Mouse (Mus musculus) megakaryocyte-erythroid progenitor cell, adult 5-6 weeks (primary cell): ENCODE measurements around the gene Calm3. TPM values are rescaled to one million over a fixed set of nuclear protein-coding genes. Genes with fewer than 3 reads are reported as not detected.

ENCODE experiments used
- ATAC-seq: replicated peaks from 2 replicates; pipeline ENCODE4 v1.8.0; 2016; ENCODE audit warnings: mild to moderate bottlenecking, inconsistent platforms; ENCODE audit not compliant: severe bottlenecking, poor library complexity, low FRiP score, low TSS enrichment
- total RNA-seq, 2 experiments: library from RNA; stranded (forward) in 1 of 2; stranded (reverse) in 1 of 2; fragments of 200-1000, 215-1000 nt in 1 of 2; fragments of >200 nt in 1 of 2; fragmentation: Nextera tagmentation in 1 of 2; gene quantifications; 2 replicates each; pipeline ENCODE4 v1.2.3; 2014 to 2017

The Calm3 gene
- total RNA-seq, 2 experiments from 2014 or later, result 291 to 512 TPM

DNA sequence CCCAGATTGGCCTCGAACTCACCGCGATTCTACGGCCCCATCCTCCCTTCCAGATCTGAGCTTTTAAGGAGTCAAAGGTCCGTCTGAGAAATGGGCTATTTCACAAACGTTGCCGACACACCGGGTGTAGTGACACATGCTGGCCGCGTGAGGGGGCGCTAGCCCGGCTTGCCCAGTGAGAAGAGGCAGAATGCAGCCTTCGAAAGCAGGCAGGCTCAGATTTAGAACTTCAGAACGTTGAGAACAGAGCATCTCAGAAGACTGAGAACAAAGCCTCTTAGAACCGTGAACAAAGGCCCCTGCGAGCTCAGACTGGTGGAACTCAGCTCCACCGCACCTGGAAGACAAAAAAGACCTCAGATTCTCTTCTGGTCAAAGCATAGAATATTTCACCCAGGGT, 49.7 kb downstream of the Calm3 start:
- peak; percentile 64 for ATAC-seq

DNA sequence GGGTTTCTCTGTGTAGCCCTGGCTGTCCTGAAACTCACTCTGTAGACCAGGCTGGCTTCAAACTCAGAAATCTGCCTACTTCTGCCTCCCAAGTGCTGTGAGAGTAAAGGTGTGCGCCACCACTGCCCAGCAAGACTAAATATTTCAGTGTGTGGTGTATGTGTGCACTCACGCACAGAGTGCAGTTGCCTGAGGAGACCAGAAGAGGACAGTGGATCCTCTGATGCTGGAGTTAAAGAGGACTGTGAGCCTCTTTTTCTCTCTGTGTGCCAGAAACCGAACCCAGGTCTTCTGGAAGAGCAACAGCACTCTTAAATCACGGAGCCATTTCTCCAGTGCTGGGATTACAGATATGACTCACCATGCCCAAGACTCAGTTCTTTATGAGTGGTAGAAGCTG, 50.5 kb downstream of the Calm3 start:
- no peak for ATAC-seq

DNA sequence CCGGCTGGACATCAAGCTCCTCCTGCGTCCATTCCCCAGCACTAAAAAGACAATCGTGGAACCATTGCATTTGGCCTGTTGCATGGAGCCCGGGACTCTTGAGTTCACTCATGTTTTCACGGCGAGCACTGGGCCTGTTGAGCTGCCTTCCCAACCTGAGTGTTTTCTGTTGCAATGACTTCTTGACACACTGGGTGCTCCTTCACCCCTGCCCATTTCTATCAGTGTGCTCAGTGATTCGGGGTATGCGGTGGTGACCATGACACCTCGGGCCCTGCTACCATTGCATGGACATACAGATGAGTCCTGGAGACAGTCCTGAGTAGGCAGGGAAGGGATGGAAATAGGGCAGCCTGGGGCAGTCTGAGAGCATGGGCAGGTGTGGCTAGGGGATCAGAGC, 51.4 kb downstream of the Calm3 start:
- no peak for ATAC-seq

DNA sequence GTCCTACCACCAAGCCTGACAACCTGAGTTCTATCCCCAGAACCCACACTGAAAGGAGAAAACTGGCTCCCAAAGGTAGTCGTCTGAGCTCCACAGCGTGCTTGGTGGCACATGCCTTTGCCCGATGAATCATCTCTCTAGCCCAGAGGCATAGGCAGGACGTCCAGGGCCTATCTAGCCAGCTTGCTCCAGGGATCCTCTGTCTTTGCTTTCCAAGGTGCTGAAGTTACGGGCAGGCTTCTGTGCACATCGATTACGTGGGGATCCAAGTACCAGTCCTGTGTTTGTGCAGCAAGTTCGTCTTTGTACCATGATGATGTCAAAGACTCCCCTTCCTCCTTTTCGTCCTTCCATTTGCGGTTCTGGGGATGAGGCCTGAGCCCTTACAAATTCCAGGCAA, 52.3 kb downstream of the Calm3 start:
- no peak for ATAC-seq

DNA sequence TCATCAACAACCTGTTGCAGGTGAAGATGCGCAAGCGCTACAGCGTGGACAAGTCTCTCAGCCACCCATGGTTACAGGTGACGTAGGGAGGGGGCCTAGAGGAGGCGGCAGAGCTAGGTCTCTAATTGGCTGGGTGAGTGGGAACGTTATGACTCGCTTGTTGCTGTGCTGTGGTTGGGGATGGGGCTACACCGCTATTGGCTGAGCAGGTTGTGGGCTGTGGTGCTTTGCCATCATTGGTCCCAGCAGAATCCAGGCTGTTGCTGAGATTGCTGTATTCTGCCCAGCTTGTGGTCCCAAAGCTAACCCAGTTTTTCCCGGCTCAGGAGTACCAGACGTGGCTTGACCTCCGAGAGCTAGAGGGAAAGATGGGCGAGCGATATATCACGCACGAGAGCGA, 54.4 kb downstream of the Calm3 start:
- ATAC-seq, result no peak

DNA sequence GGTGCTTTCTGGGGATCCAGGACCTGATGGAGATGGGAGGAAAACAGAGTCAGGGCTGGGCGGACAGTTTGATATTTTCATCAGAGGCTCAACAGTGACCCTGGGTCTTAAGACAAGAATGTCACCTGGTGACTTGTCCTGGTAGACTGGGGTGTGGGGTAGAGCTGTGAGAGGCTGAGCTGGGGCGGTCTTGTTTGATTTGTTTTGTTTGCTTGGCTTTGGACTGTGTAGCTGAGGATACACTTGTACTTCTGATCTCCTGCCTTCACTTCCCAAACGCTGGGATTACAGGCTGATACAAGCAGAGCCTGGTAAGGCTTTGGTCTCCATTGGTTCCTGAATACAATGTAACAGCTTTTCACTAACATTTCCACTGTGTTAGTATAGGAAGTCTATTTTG, 56.4 kb downstream of the Calm3 start:
- ATAC-seq, result no peak

Other genes starting within 250 kb of the Calm3 start
- gene Ceacam15, start 248.4 kb downstream of the Calm3 start, total RNA-seq (2014; fragmentation: Nextera tagmentation), result not detected in 2 replicates
- not detected in 2 replicates for gene Ceacam15, start 248.4 kb downstream of the Calm3 start, total RNA-seq (2017)
- gene Ceacam9, start 202.2 kb downstream of the Calm3 start, total RNA-seq (2014; fragmentation: Nextera tagmentation), result not detected in 2 replicates
- gene Ceacam9, start 202.2 kb downstream of the Calm3 start, total RNA-seq (2017), result not detected in 2 replicates
- gene Ap2s1, start 185.7 kb downstream of the Calm3 start, total RNA-seq (2014; fragmentation: Nextera tagmentation), result 138 and 161 TPM in 2 replicates
- 55.7 and 62.9 TPM in 2 replicates for gene Ap2s1, start 185.7 kb downstream of the Calm3 start, total RNA-seq (2017)
- 102 and 107 TPM in 2 replicates for gene Slc1a5, start 142.8 kb downstream of the Calm3 start, total RNA-seq (2014; fragmentation: Nextera tagmentation)
- gene Slc1a5, start 142.8 kb downstream of the Calm3 start, total RNA-seq (2017), result 31.8 and 36.1 TPM in 2 replicates
- gene Strn4, start 108.2 kb downstream of the Calm3 start, total RNA-seq (2014; fragmentation: Nextera tagmentation), result 62.0 and 66.6 TPM in 2 replicates
- gene Strn4, start 108.2 kb downstream of the Calm3 start, total RNA-seq (2017), result 63.9 and 71.1 TPM in 2 replicates
- gene Fkrp, start 107.4 kb downstream of the Calm3 start, total RNA-seq (2014; fragmentation: Nextera tagmentation), result 14.4 and 21.5 TPM in 2 replicates
- 8.9 and 15.8 TPM in 2 replicates for gene Fkrp, start 107.4 kb downstream of the Calm3 start, total RNA-seq (2017)
- gene Prkd2, start 81.2 kb downstream of the Calm3 start, total RNA-seq (2014; fragmentation: Nextera tagmentation), result 14.2 and 19.8 TPM in 2 replicates
- 5.2 and 14.9 TPM in 2 replicates for gene Prkd2, start 81.2 kb downstream of the Calm3 start, total RNA-seq (2017)
- gene Dact3, start 48.8 kb downstream of the Calm3 start, total RNA-seq (2014; fragmentation: Nextera tagmentation), result 0.27 TPM in 1 of 2 replicates, not detected in the other
- 0.75 TPM in 1 of 2 replicates, not detected in the other for gene Dact3, start 48.8 kb downstream of the Calm3 start, total RNA-seq (2017)
- gene Gng8, start 32.3 kb downstream of the Calm3 start, total RNA-seq (2014; fragmentation: Nextera tagmentation), result not detected in 2 replicates
- gene Gng8, start 32.3 kb downstream of the Calm3 start, total RNA-seq (2017), result 2.6 TPM in 1 of 2 replicates, not detected in the other
- not detected in 2 replicates for gene Ptgir, start 17.6 kb downstream of the Calm3 start, total RNA-seq (2014; fragmentation: Nextera tagmentation)
- gene Ptgir, start 17.6 kb downstream of the Calm3 start, total RNA-seq (2017), result not detected in 2 replicates
- not detected in 2 replicates for gene Pnmal2, start 20.6 kb upstream of the Calm3 start, total RNA-seq (2014; fragmentation: Nextera tagmentation)
- gene Pnmal2, start 20.6 kb upstream of the Calm3 start, total RNA-seq (2017), result not detected in 2 replicates
- gene Pnmal1, start 35.6 kb upstream of the Calm3 start, total RNA-seq (2014; fragmentation: Nextera tagmentation), result not detected in 2 replicates
- gene Pnmal1, start 35.6 kb upstream of the Calm3 start, total RNA-seq (2017), result not detected in 2 replicates
- 0.28 and 0.35 TPM in 2 replicates for gene Gm42372, start 59.0 kb upstream of the Calm3 start, total RNA-seq (2014; fragmentation: Nextera tagmentation)
- not detected in 2 replicates for gene Gm42372, start 59.0 kb upstream of the Calm3 start, total RNA-seq (2017)
- gene Ccdc8, start 68.6 kb upstream of the Calm3 start, total RNA-seq (2014; fragmentation: Nextera tagmentation), result 0.79 and 2.7 TPM in 2 replicates
- 1.1 and 5.3 TPM in 2 replicates for gene Ccdc8, start 68.6 kb upstream of the Calm3 start, total RNA-seq (2017)
- 148 and 150 TPM in 2 replicates for gene Ppp5c, start 103.8 kb upstream of the Calm3 start, total RNA-seq (2014; fragmentation: Nextera tagmentation)
- gene Ppp5c, start 103.8 kb upstream of the Calm3 start, total RNA-seq (2017), result 58.8 and 82.4 TPM in 2 replicates
- 22.8 and 39.3 TPM in 2 replicates for gene Hif3a, start 138.3 kb upstream of the Calm3 start, total RNA-seq (2014; fragmentation: Nextera tagmentation)
- gene Hif3a, start 138.3 kb upstream of the Calm3 start, total RNA-seq (2017), result 2.9 and 3.7 TPM in 2 replicates
- 0.11 TPM in 1 of 2 replicates, not detected in the other for gene Psg16, start 149.9 kb upstream of the Calm3 start, total RNA-seq (2014; fragmentation: Nextera tagmentation)
- gene Psg16, start 149.9 kb upstream of the Calm3 start, total RNA-seq (2017), result 1.1 TPM in 1 of 2 replicates, not detected in the other
- not detected in 2 replicates for gene Ceacam3, start 226.2 kb upstream of the Calm3 start, total RNA-seq (2014; fragmentation: Nextera tagmentation)
- not detected in 2 replicates for gene Ceacam3, start 226.2 kb upstream of the Calm3 start, total RNA-seq (2017)